In the genomic region with DNA sequence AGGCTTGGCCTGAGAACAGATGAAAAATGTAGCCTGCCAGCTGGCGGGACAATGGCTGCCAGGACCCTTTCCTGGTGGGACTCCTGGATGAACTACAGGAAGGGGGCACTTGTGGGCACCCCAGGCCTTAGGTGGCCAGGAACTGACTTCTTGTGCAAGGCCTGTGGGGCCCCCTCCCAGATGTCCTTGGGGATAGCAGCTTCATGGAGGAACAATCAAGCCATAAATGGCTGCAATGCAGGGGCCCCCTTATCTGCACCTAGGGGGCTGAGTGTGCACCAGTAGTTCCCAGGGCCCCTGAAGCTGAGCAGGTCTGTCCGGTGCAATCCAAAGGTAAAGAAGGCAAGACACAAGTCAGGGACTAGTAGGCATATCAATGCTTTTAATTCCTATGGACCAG, we compare ENCODE assay signal across 9 mouse cellular contexts. TPM values are rescaled to one million over a fixed set of nuclear protein-coding genes. Genes with fewer than 3 reads are reported as not detected.
DNase-seq lines count a peak whose midpoint lies in the region; ATAC-seq and TF ChIP-seq lines count a peak whose summit lies in the region.
"Had no signal": no experiment of that assay in that cellular context is flagged by ENCODE, and none has a peak within 500 bp of the region (broad histone marks: within the 10 kb centered on the region; RNA-seq: fewer than 3 reads in every experiment).

No protein-coding gene starts in this region.

- DNase-seq in heart, adult 11 months, result peak; percentile 92
- DNase-seq in heart, adult 18-20 months, result no peak
- no peak for DNase-seq in neural tube, embryonic 10.5 days (ENCODE audit: extremely low spot score, low spot score)
- no peak for DNase-seq in adrenal gland, adult (ENCODE audit: inconsistent age in 2 of 2, low spot score in 1 of 2)
- DNase-seq in left cerebral cortex, adult 9 months (ENCODE audit: low spot score in 2 of 2), result no peak

- no peak overlapping the region for H3K9ac ChIP-seq in neural tube, embryonic 12.5 days
- H3K9ac ChIP-seq in hindbrain, embryonic 16.5 days (ENCODE audit: low read depth, low read length), result 0 out of 2 replicates have a peak overlapping the region, but pooled peaks have one; percentile 19
- H3K9ac ChIP-seq: limb, embryonic 15.5 days had no signal

- H3K36me3 ChIP-seq in neural tube, embryonic 12.5 days, result peaks cover 37% of the 10 kb centered on the region
- peaks cover 10% of the 10 kb centered on the region for H3K36me3 ChIP-seq in hindbrain, embryonic 16.5 days (ENCODE audit: control insufficient read depth, insufficient read depth, low read length)
- no peaks in the 10 kb centered on the region for H3K36me3 ChIP-seq in myocyte (ENCODE audit: control insufficient read depth, insufficient read depth)

- peaks cover 31% of the 10 kb centered on the region for H3K4me1 ChIP-seq in neural tube, embryonic 12.5 days
- H3K4me1 ChIP-seq in hindbrain, embryonic 16.5 days (ENCODE audit: control insufficient read depth, insufficient read depth, low read depth, low read length), result peaks cover 28% of the 10 kb centered on the region

- peaks cover 5% of the 10 kb centered on the region for H3K79me2 ChIP-seq in myocyte (ENCODE audit: control insufficient read depth, insufficient read depth)

- 90% methylated on average over 2 of the region's 2 CpGs for WGBS in neural tube, embryonic 12.5 days
- WGBS in hindbrain, embryonic 16.5 days, result 97% methylated on average over 2 of the region's 2 CpGs

- peak overlapping the region; percentile 86 for H3K4me2 ChIP-seq in neural tube, embryonic 12.5 days (replicated peaks)
- no peak overlapping the region for H3K4me2 ChIP-seq in hindbrain, embryonic 16.5 days (ENCODE audit: low read length)
- no peak overlapping the region for H3K4me2 ChIP-seq in myocyte (ENCODE audit: low read depth)

- H3K27me3 ChIP-seq in neural tube, embryonic 12.5 days (replicated peaks), result peaks cover 28% of the 10 kb centered on the region
- peaks cover 20% of the 10 kb centered on the region for H3K27me3 ChIP-seq in hindbrain, embryonic 16.5 days (replicated peaks; ENCODE audit: control insufficient read depth, insufficient read depth, low read length)
- H3K27me3 ChIP-seq in myocyte (ENCODE audit: control insufficient read depth, insufficient read depth, insufficient read length), result no peaks in the 10 kb centered on the region

- H3ac ChIP-seq in myocyte (ENCODE audit: control insufficient read depth, insufficient read length), result no peak overlapping the region

- H3K27ac ChIP-seq in neural tube, embryonic 12.5 days, result no peak overlapping the region
- no peak overlapping the region for H3K27ac ChIP-seq in hindbrain, embryonic 16.5 days (ENCODE audit: low read depth, low read length)
- H3K27ac ChIP-seq: limb, embryonic 15.5 days had no signal

- no peak for ATAC-seq in neural tube, embryonic 12.5 days (ENCODE audit: low FRiP score, low read depth)
- no peak for ATAC-seq in hindbrain, embryonic 16.5 days

- no peak overlapping the region for H3K4me3 ChIP-seq in neural tube, embryonic 12.5 days
- H3K4me3 ChIP-seq in hindbrain, embryonic 16.5 days (ENCODE audit: low read length), result no peak overlapping the region
- peak overlapping the region; percentile 68 for H3K4me3 ChIP-seq in myocyte

- TF ChIP-seq POLR2A in myocyte (IDR thresholded peaks at IDR 0.05; ENCODE audit: insufficient read length, low read depth), result no peak

- H3K9me3 ChIP-seq in neural tube, embryonic 12.5 days, result no peaks in the 10 kb centered on the region
- H3K9me3 ChIP-seq in hindbrain, embryonic 16.5 days (ENCODE audit: control insufficient read depth, low read length), result no peaks in the 10 kb centered on the region
- H3K9me3 ChIP-seq: limb, embryonic 15.5 days had no signal

TF ChIP-seq in myocyte, 11 proteins besides CTCF, POLR2A, EP300 and RAD21:
- TF ChIP-seq MAX (IDR thresholded peaks at IDR 0.05; ENCODE audit: low read depth), result no peak
- no peak for TF ChIP-seq SRF (IDR thresholded peaks at IDR 0.05; ENCODE audit: control insufficient read depth, insufficient read length, low read depth)
- TF ChIP-seq E2F4 (IDR thresholded peaks at IDR 0.05; ENCODE audit: insufficient read depth), result no peak

RNA-seq across cellular contexts. Expression of gene Mamdc4, which starts 1.6 kb away (rescaled TPM):
- total RNA-seq in heart, adult 18-20 months (2021), result 1 to 10 TPM in 1 of 2 experiments, under 1 TPM in 1; 0.55 to 1.4 TPM
- polyA plus RNA-seq in neural tube, embryonic 12.5 days (2016; fragmentation: Nextera tagmentation; extraction: Ambion mirVana), result 1.7 and 4.8 TPM in 2 replicates
- polyA plus RNA-seq in hindbrain, embryonic 16.5 days (2015; fragmentation: Nextera tagmentation; extraction: Ambion mirVana), result 1.8 and 3.7 TPM in 2 replicates
- 8.7 TPM for polyA plus RNA-seq in myocyte (2012; fragmentation: generic; extraction: Trizol)

RNA-seq across cellular contexts. Expression of gene Phpt1, which starts 2.0 kb away (rescaled TPM):
- 10 to 100 TPM; 55.9 to 72.5 TPM for total RNA-seq in heart, adult 18-20 months (2021)
- polyA plus RNA-seq in neural tube, embryonic 12.5 days (2016; fragmentation: Nextera tagmentation; extraction: Ambion mirVana), result 169 and 176 TPM in 2 replicates
- polyA plus RNA-seq in hindbrain, embryonic 16.5 days (2015; fragmentation: Nextera tagmentation; extraction: Ambion mirVana), result 164 and 178 TPM in 2 replicates
- polyA plus RNA-seq in myocyte (2012; fragmentation: generic; extraction: Trizol), result 108 TPM

RNA-seq across cellular contexts. Expression of gene Ajm1, which starts 8.5 kb away (rescaled TPM):
- total RNA-seq in heart, adult 18-20 months (2021), result under 1 TPM; 0.10 to 0.46 TPM
- polyA plus RNA-seq in neural tube, embryonic 12.5 days (2016; fragmentation: Nextera tagmentation; extraction: Ambion mirVana), result 2.3 and 3.0 TPM in 2 replicates
- polyA plus RNA-seq in hindbrain, embryonic 16.5 days (2015; fragmentation: Nextera tagmentation; extraction: Ambion mirVana), result 12.0 and 15.1 TPM in 2 replicates
- polyA plus RNA-seq in myocyte (2012; fragmentation: generic; extraction: Trizol), result 1.0 TPM

RNA-seq across cellular contexts. Expression of gene Edf1, which starts 15.4 kb away (rescaled TPM):
- total RNA-seq in heart, adult 18-20 months (2021), result 100 to 1,000 TPM; 223 to 241 TPM
- 386 TPM in 2 replicates for polyA plus RNA-seq in neural tube, embryonic 12.5 days (2016; fragmentation: Nextera tagmentation; extraction: Ambion mirVana)
- 384 and 413 TPM in 2 replicates for polyA plus RNA-seq in hindbrain, embryonic 16.5 days (2015; fragmentation: Nextera tagmentation; extraction: Ambion mirVana)
- polyA plus RNA-seq in myocyte (2012; fragmentation: generic; extraction: Trizol), result 513 TPM

RNA-seq across cellular contexts. Expression of gene Traf2, which starts 26.3 kb away (rescaled TPM):
- total RNA-seq in heart, adult 18-20 months (2021), result 10 to 100 TPM; 15.7 to 17.6 TPM
- polyA plus RNA-seq in neural tube, embryonic 12.5 days (2016; fragmentation: Nextera tagmentation; extraction: Ambion mirVana), result 26.9 and 28.0 TPM in 2 replicates
- 16.8 and 17.8 TPM in 2 replicates for polyA plus RNA-seq in hindbrain, embryonic 16.5 days (2015; fragmentation: Nextera tagmentation; extraction: Ambion mirVana)
- 40.4 TPM for polyA plus RNA-seq in myocyte (2012; fragmentation: generic; extraction: Trizol)
